Mouse (Mus musculus) lung, embryonic 14.5 days (tissue): Measurements from ENCODE around the gene Satb2. TPM values are rescaled to one million over a fixed set of nuclear protein-coding genes. Genes with fewer than 3 reads are reported as not detected.

Source experiments
- ATAC-seq: fragments of 200-750 bp; cut with Nextera tagmentation; 2 replicates; pipeline ENCODE4 v1.8.0; 2017; ENCODE audit warnings: mild to moderate bottlenecking, moderate TSS enrichment, moderate library complexity; ENCODE audit not compliant: insufficient read depth
- DNase-seq: peaks from one replicate; pipeline ENCODE4 v3.0.0-alpha.2; 2015
- H3K27ac ChIP-seq: fragments of 300-500 bp; sonication (generic); 2 replicates; pipeline ENCODE4 v1.5.1; 2014; ENCODE audit warnings: low read depth, mild to moderate bottlenecking, moderate library complexity
- H3K27me3 ChIP-seq: fragments of 300-500 bp; sonication (generic); 2 replicates; pipeline ENCODE4 v1.6.1; 2014; ENCODE audit warnings: low read length, control low read depth; ENCODE audit not compliant: insufficient read depth
- H3K36me3 ChIP-seq: fragments of 300-500 bp; sonication (generic); 2 replicates; pipeline ENCODE4 v1.6.1; 2014; ENCODE audit warnings: control low read depth; ENCODE audit not compliant: insufficient read depth
- H3K4me1 ChIP-seq: fragments of 300-500 bp; sonication (generic); 2 replicates; pipeline ENCODE4 v1.6.1; 2014; ENCODE audit warnings: antibody characterized with exemption, control low read depth; ENCODE audit not compliant: insufficient read depth
- H3K4me2 ChIP-seq: fragments of 300-500 bp; sonication (generic); 2 replicates; pipeline ENCODE4 v1.6.1; 2014; ENCODE audit warnings: mild to moderate bottlenecking
- H3K4me3 ChIP-seq: fragments of 300-500 bp; sonication (generic); 2 replicates; pipeline ENCODE4 v1.5.1; 2014; ENCODE audit warnings: low read depth, low read length
- H3K9ac ChIP-seq: fragments of 300-500 bp; sonication (generic); 2 replicates; pipeline ENCODE4 v1.6.1; 2014
- H3K9me3 ChIP-seq: fragments of 300-500 bp; sonication (generic); 2 replicates; pipeline ENCODE4 v1.6.1; 2016; ENCODE audit warnings: low read depth, low read length, control low read depth
- CTCF ChIP-seq: IDR thresholded peaks from 2 replicates; pipeline ENCODE4 v1.5.1; 2016; ENCODE audit warnings: antibody characterized with exemption, low read depth
- WGBS: fragments of 180-500 bp; shearing (Covaris S2); extraction: QIAGEN DNeasy Blood & Tissue Kit; methylation state at CpG from one replicate; pipeline ENCODE4 v1.1.7; 2014; 5-methylcytosine and 5-hydroxymethylcytosine counted together
- polyA plus RNA-seq: library from polyadenylated mRNA; unstranded; fragments of >200 nt; fragmentation: Nextera tagmentation; extraction: Ambion mirVana; gene quantifications from 2 replicates; pipeline ENCODE4 v1.2.1, GENCODE M21; 2014

Gene Satb2
- polyA plus RNA-seq, 1 experiment from 2014 or later, result 0.79 TPM

DNA sequence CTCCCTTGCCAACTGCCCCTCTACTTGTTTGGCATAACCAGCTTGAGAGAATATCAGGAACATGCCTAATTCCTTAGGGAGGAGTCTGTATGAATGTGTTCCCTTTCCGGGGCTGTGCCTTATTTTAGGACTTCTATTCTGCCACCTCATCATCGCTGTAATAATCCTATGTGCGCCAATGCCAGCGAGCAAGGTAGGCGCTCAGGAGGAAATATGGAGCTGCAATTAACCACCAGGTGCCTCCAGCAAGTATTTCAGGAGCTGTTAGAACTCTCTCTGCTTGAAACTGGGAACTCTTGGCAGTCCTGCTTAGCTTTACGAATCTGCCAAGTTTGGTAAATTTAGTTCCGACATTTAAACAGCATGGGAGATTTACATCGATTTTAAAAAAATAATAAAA, 128.0 kb downstream of the Satb2 start:
- DNase-seq, result no peak
- Histone ChIP-seq H3K4me1 (no peaks in the 10 kb centered on the region), H3K36me3 (no peaks in the 10 kb centered on the region), H3K27ac (no peak overlapping the region), H3K27me3 (no peaks in the 10 kb centered on the region), H3K4me2 (no peak overlapping the region), H3K4me3 (no peak overlapping the region), H3K9ac (no peak overlapping the region), H3K9me3 (no peaks in the 10 kb centered on the region)
- no peak for TF ChIP-seq CTCF
- 93% methylated on average over 8 of the region's 8 CpGs for WGBS
- ATAC-seq, result no peak

GRCm38 (mm10) chr1:56846358-56846757, 132.1 kb downstream of the Satb2 start:
- DNase-seq, result no peak
- Histone ChIP-seq H3K9ac (no peak overlapping the region), H3K36me3 (no peaks in the 10 kb centered on the region), H3K9me3 (no peaks in the 10 kb centered on the region), H3K27ac (no peak overlapping the region), H3K27me3 (no peaks in the 10 kb centered on the region), H3K4me1 (no peaks in the 10 kb centered on the region), H3K4me2 (no peak overlapping the region), H3K4me3 (no peak overlapping the region)
- ATAC-seq, result no peak
- 95% methylated on average over 9 of the region's 9 CpGs for WGBS
- no peak for TF ChIP-seq CTCF

GRCm38 (mm10) chr1:56845523-56846118, 132.8 kb downstream of the Satb2 start:
- DNase-seq, result no peak
- H3K4me2 ChIP-seq, result no peak overlapping the region
- H3K9ac ChIP-seq, result no peak overlapping the region
- H3K36me3 ChIP-seq, result no peaks in the 10 kb centered on the region
- no peaks in the 10 kb centered on the region for H3K4me1 ChIP-seq
- ATAC-seq, result no peak
- 73% methylated on average over 8 of the region's 8 CpGs for WGBS
- no peak for TF ChIP-seq CTCF
- no peak overlapping the region for H3K4me3 ChIP-seq
- no peak overlapping the region for H3K27ac ChIP-seq
- H3K9me3 ChIP-seq, result no peaks in the 10 kb centered on the region
- H3K27me3 ChIP-seq, result no peaks in the 10 kb centered on the region

- no peak for DNase-seq
- no peak for TF ChIP-seq CTCF
- 16% methylated on average over 10 of the region's 10 CpGs for WGBS
Measured at GRCm38 (mm10) chr1:56844551-56845330, 133.7 kb downstream of the Satb2 start.

DNA sequence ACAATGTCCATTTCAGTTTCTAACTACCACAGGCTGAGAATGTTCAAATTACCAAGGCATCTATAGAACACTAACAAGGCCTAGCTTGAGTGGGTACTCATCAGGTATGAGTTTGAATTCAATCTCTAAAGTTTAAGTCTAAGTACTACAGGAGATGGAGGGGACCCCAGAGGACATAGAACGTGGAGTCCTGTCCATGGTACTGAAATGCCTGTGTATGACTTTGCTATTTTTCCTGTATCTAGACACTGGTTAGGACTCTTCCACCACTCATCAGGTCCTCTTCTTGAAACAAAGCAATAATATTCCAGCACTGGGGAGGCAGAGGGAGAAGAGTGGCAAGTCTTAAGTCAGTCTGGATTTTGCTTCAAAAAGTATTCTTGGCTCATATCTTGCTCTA, 139.5 kb downstream of the Satb2 start:
- TF ChIP-seq CTCF, result no peak
- Histone ChIP-seq H3K27me3 (no peaks in the 10 kb centered on the region), H3K9ac (no peak overlapping the region), H3K4me3 (no peak overlapping the region), H3K27ac (no peak overlapping the region), H3K4me1 (no peaks in the 10 kb centered on the region), H3K4me2 (no peak overlapping the region), H3K9me3 (no peaks in the 10 kb centered on the region), H3K36me3 (no peaks in the 10 kb centered on the region)
- DNase-seq, result peak; percentile 82
- ATAC-seq, result no peak
- 32% methylated on average over 1 of the region's 1 CpGs for WGBS

More at GRCm38 (mm10) chr1:56844551-56845330, 133.7 kb downstream of the Satb2 start:
- no peaks in the 10 kb centered on the region for H3K27me3 ChIP-seq
- no peaks in the 10 kb centered on the region for H3K4me1 ChIP-seq
- H3K9me3 ChIP-seq, result no peaks in the 10 kb centered on the region
- no peak overlapping the region for H3K27ac ChIP-seq
- H3K9ac ChIP-seq, result no peak overlapping the region
- ATAC-seq, result no peak
- no peaks in the 10 kb centered on the region for H3K36me3 ChIP-seq
- no peak overlapping the region for H3K4me3 ChIP-seq
- H3K4me2 ChIP-seq, result no peak overlapping the region

DNA sequence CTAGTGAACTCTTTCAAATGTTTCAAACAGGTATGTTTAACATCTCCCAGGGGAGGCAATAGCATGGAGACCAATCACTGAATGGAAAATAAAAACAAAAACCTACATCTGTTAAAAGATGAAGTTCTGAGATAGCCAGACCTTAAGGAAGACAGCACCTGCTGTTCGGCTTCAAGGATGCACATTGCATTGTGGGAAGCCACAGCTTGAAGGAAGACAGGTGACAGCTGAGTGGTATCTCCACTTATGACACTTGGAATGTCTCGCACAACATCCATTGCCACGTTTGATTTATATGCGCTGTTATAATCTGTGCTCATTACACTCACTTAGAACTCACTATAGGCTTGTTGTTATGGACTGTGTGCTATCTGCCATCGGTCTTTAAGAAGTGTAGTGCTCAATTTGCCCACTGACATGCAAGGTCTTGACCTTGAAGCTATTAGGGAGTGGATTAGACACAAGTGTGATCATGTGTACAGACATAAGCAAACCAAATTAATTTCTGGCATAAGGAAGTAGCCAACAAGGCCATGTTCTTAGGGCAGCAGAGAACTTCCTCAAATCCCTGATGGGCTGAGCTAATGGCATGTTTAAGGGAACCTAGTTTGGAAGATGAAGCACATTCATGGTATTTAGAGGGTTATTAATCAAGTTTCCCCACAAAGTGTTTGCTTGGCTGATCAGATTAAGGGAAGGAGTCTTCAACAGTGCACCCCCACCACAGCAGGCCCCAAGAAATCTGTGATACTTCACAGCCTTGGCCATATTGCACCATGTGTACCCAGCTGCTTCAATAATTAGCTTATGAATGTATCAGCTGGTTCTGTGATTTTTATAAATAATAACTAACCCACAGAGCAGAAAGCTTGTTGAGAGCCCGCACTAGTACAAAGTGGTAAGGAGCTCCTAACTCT, 144.2 kb downstream of the Satb2 start:
- Histone ChIP-seq H3K9ac (no peak overlapping the region), H3K36me3 (no peaks in the 10 kb centered on the region), H3K4me3 (no peak overlapping the region), H3K4me1 (no peaks in the 10 kb centered on the region), H3K27me3 (no peaks in the 10 kb centered on the region), H3K9me3 (no peaks in the 10 kb centered on the region), H3K4me2 (no peak overlapping the region), H3K27ac (no peak overlapping the region)
- DNase-seq (no peak), ATAC-seq (no peak)
- TF ChIP-seq CTCF, result no peak
- WGBS, result 71% methylated on average over 6 of the region's 6 CpGs

DNA sequence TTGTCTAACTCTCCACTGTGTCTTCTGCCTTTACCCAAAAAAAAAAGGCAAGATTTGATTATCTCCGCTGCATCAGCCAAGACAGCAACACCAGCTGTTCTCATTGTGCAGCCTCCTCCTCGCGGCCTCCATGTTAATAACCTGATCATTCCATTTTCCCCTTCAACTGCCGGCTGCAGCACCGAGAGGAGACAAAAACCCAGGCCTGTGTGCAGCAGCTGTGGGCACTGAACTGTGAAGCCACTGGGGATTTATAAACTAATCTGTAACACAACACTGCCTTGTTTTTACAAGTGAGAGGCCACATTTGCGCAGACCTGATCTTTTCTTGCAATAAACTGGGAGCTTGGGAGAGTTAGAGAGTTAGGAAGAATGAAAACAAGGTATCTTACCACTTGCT, 145.1 kb downstream of the Satb2 start:
- Histone ChIP-seq H3K4me3 (no peak overlapping the region), H3K9ac (no peak overlapping the region), H3K4me2 (no peak overlapping the region), H3K27me3 (no peaks in the 10 kb centered on the region), H3K4me1 (no peaks in the 10 kb centered on the region), H3K27ac (no peak overlapping the region), H3K36me3 (no peaks in the 10 kb centered on the region), H3K9me3 (no peaks in the 10 kb centered on the region)
- no peak for ATAC-seq
- no peak for DNase-seq
- TF ChIP-seq CTCF, result no peak
- 59% methylated on average over 6 of the region's 6 CpGs for WGBS
